Mouse (Mus musculus) left cerebral cortex, postnatal 25 days (tissue): ENCODE data around the gene Gm49321. TPM values are rescaled to one million over a fixed set of nuclear protein-coding genes. Genes with fewer than 3 reads are reported as not detected.
A peak's percentile ranks its signal among the peaks of the same experiment; 100 is the strongest.

Experiments used
- DNase-seq, 2 experiments: peaks; one replicate each; pipeline ENCODE4 v3.0.0; 2022; ENCODE audit warnings: low spot score in 2 of 2, mixed read lengths in 1 of 2
- intact Hi-C: fragments of 180-260 bp; cut with DNase I; formaldehyde crosslinking; loops from one replicate; pipeline ENCODE4 v1.15.1; 2025
- total RNA-seq, 2 experiments: library from RNA; stranded (reverse); gene quantifications; 2 replicates each; pipeline ENCODE4 v1.2.3; 2021

Gm49321 gene
- total RNA-seq, 2 experiments from 2014 or later = 11.8 to 16.9 TPM

DNA sequence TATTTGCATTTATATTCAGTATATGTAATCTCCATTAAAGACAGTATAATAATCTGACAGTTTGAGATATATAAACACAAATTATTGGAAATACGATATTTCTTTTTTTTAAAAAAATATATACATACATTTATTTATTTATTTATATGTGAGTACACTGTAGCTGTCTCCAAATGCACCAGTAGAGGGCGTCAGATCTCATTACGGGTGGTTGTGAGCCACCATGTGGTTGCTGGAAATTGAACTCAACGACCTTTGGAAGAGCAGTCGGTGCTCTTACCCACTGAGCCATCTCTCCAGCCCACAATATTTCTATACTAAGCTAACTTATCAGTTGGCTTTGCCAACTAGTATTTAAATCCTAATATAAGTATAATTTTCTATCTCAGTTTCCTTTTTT, 6.2 kb upstream of the Gm49321 start:
- intact Hi-C loops = no loop called here
- peak in 1 of 2 experiments; percentile 27 for DNase-seq

DNA sequence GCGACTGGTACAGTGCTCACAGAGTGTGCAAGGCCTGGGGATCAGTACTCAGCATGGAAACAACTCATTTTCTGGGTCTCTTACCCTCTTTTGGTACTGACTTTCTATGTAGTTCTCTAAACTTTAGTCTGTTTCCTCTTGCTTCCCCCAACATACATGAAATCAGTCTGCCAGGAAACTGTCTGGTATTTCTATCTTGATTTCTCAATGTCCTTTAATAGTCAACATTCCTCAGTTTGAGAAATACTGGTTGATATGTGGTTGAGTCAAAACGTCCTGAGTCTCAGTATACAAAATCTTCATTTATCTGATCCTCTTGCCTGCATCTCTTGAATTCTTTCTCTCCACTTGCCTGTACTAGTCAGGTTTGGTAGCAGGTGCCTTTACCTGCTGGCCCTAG, 2.9 kb upstream of the Gm49321 start:
- DNase-seq = no peak
- intact Hi-C loops = no loop called here

DNA sequence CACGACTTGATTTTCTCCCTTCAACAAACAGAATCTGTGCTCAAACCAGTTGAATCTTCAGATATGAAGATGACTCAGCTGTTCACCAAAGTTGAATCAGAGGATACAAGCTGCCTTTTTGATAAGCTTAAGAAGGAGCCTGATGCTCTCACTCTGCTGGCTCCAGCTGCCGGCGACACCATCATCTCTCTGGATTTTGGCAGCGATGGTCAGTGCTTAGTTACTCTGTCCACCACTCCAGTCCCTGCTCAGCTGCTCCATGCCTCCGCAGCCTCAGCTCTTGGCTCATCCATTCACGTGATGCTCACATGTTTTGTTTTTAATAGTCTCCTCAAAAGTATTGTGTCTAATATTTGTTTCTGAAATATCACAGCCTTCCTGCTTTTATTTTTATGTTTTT, 2.1 kb downstream of the Gm49321 start:
- intact Hi-C loops = loop anchor here (5.0 kb wide), 1 partner anchor 33 kb away; no protein-coding TSS in a partner anchor
- DNase-seq = no peak

DNA sequence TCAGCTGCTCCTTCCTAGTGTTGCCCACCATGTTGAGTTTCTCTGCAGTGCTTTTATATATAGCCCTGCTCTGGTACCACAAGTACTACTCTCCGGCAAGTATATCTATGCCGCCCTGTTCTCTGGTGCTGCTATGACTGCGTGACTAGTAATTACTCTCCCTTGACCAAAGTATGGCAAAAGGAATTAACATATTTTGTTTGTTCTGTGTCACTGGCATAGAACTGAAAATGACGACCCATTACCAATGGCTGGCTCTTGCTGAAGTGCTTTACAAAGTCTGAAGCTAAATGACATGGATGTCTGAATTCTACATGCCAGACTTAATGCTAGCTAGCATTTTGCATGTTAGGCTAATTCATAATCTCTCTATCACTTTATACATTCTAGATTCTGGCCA, 11.0 kb downstream of the Gm49321 start:
- no peak for DNase-seq

DNA sequence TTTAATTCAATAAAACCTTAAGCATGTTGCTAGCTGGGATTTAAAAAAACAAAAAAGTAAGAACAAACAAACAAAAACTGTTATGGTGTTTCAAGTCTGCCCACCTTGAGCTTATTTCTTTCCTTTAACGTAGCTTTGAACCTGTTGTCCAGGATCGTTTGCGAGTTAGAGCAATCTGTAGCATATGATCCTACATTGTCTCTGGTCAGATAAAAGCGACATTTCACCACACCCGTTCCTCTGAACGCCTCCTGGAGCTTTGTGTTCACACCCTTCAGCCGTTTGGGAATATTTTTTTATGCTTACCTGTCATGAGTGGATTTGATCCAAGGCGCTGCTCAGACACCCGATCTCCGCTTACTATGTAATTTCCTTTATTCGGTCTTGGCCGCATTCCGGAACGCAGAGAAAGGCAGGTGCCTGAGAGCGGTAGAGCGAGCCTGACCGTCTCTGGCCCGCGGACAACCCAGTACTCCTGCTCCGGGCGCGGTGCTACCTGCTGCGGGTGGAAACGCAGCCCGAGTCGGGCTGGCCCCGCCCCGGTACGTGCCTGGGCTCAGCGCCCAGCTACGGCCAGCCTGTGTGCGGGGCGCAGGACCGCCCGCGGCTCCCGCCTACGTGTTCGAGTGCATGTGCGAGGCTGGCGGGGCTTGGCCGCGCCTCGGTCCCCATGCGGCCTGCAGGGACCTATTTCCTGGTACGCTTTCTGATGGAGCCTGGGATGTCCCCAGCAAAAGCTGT, 12.0 kb downstream of the Gm49321 start:
- peak; percentile 57 to 67 for DNase-seq
- intact Hi-C loops = no loop called here

More for the DNA sequence above, 11.0 kb downstream of the Gm49321 start:
- intact Hi-C loops = no loop called here

DNA sequence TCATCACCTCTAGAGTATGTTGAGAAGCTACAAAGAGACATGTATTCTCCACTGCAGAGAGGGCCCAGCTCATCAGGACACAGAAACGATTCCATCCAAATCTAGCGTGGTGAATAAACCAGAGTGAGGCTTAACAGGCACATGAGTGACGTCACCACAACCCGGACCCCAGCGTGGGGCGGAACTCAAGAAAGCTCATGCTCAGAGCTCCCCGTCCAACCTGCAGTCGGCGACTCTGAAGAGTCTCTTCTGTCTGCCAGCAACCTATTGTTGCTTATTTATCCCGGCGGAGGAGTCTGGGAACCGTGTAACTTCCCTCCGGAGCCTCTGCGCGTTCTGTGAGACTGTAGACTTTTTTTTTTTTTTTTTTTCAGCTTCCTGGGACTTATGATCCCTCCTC, 15.4 kb downstream of the Gm49321 start:
- peak in 1 of 2 experiments; percentile 47 for DNase-seq
- intact Hi-C loops = no loop called here

DNA sequence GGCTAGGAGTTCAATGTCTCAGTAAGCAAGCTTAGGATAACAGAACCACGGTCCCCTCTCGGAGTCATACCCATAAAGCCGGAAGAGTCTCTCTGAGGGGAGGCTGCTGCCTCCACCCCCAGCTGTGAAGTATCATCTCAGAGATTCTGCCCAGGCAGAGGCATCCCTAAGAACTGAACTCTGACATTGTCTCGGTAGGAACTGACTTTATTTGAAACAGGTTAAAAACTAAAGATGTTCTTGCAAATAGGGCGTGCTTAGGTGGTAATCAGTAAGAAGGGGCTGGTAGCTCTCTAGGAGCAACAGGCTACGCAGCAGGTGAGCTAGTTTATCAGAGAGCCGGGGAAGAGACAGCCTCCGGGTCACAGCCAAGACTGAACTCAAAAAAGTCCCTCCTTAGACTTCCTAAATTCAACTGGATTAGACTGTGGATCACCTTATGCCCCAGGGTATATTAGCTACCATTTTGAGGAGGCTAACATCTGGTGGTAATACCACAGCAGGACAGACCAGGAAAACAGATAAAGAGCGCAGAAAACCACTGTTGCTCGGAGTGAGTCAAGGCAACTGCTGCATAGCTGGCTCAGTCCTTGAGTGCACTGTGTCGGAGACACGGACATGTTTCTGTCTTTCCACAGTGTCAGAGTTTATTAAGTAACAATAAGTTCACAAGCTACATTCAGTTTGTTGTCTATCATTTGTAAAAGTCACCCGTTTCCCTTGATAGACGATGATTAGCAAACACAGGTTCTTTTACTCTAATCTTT, 16.1 kb downstream of the Gm49321 start:
- intact Hi-C loops = no loop called here
- DNase-seq = no peak

DNA sequence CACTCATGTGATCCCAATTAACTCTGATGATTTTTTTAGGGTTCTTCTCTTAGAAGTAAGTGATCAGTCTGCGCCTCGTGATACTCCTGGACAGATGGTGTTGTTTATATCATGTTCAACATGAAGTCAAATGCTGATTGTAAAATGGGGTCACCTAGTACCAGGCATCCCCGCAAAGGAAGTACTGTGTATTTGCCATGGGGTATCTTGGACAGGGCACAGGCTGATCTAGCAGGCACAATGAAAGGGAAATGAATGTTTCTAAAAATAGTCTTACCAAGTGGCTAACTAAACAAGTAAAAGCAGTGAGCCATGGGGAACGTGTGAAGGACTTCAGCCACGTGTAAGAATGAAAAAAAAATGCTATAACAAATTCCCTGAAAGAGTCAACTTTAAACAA, 17.3 kb downstream of the Gm49321 start:
- DNase-seq = no peak
- intact Hi-C loops = no loop called here

DNA sequence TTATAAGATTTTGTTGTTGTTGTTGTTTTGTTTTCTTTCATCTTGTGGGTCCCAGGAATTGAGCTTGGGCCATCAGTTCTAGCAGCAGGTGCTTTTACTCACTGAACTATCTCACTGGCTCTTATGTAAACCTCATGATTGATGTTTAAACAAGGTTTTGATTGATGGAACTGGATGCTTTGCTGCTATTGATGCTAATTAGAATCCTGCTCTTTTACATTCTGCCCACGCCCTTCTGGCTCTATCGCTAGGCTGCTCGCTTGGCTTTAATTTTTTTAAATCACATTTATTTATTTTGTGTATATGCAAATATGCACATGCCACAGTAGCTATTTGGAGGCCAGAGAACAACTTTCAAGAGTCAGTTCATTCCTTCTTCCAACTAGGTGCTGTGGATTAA, 20.2 kb downstream of the Gm49321 start:
- intact Hi-C loops = no loop called here
- DNase-seq = peak; percentile 27 to 67

DNA sequence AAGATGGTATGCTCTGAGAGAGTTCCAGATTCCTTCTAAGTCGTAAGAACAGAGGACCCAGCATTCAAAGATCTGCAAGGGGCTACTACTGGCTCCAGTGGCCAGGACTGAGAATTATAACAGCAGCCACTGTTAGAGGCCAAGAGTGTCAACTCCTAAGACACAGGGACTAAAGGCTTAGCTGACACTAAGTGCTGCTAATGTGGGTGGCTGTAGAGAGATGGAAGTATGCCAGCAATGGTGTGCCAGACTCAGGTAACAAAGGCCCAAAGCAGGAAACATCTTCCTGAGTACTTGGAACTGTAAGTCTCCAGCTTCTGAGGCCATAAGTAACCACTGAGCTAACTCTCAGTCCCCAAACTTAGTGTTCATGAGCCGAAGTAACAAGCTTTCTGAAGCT, 21.4 kb downstream of the Gm49321 start:
- DNase-seq = no peak
- intact Hi-C loops = no loop called here

DNA sequence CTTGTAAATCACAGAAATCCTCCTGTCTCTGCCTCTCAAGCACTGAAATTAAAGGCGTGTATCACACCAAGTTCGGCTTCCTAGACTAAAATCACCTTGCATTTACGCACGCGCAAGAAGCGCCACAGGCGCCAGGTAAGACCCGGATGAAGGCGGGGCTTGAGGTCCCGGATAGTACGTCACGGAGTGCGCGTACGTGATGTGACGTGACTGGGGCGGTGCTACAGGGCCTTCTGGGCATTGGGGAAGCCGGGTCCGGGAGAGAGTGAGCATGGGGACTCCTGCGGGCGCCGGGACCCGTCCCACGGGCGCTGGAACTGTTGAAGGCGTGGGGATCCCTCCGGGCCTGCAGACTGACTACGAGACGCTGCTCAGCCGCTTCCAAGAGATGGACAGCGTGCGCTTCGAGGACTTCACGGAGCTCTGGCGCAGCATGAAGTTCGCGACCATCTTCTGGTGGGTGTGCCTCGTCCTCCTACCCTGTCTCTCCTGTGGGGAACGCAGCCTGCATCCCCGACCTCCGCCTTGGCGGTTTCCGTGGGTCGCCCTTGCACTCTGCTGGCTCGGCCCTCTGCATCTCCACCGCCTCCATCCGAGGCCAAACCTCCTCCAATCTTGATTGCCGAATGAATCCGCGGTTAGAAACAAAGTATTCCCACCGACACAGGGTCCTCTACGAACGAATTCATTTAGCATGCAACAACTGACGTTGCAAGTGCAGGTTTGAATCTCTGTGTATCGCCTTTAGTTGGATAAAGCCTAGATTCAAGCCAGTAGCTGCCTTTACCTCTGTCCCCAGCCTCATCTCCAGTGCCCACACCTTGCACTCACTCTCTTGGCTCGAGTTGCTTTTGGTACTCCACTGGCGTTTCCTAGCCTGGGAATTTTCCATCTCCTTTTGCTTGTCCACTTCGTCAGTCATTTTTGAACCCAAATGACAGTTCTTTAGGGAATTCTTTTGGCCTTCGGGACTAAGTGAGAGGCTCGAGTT, 27.1 kb downstream of the Gm49321 start, which contains the start of gene Snapc1:
Gene Snapc1 (plus strand): TSS at position 191 of the 991 bp plus-strand sequence.
- DNase-seq = peak; percentile 98 to 99
- intact Hi-C loops = loop anchor here (5.0 kb wide), 1 partner anchor 257 kb away; no protein-coding TSS in a partner anchor

DNA sequence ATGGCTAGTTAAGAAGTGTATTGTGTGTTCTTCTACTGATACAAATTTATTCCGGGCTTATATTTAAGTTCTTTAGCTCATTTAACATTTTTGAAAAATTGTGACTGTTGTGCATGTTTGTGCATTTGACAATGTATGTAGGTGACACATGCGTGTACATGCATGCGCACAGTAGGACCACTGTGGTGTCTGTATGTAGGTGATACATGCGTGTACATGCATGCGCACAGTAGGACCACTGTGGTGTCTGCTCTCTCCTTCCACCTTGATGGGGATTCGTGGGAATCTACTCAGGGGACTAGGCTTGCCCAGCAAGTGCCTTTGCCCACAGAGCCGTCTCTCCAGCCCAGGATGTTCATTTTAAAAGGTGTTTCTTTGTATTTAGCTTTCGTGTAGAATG, 31.7 kb downstream of the Gm49321 start:
- intact Hi-C loops = loop anchor here (5.0 kb wide), 1 partner anchor 262 kb away; no protein-coding TSS in a partner anchor

DNA sequence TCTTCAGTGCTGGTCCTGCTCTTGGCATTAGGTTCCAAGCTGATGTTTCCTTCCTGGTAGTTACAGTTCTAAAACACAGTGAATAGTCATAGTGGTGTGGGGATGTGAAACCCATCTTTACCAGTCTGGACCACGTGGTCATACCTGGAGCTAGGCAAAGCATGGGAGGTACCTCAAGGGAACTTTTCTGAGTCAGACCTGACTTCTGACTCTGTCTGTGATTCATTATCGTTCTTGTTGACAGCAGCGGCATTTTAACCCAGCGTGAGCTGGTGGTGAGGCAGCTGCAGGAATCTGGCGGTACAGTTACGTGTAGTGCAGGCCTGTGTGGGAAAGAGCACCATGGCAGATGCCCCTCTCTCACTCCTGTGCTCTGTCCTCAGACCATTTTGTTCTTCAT, 37.1 kb downstream of the Gm49321 start:
- no peak for DNase-seq
- intact Hi-C loops = loop anchor here (5.0 kb wide), 1 partner anchor 37 kb away; the partner anchor contains the start of gene Gm49321

More for the DNA sequence above, 31.7 kb downstream of the Gm49321 start:
- no peak for DNase-seq

DNA sequence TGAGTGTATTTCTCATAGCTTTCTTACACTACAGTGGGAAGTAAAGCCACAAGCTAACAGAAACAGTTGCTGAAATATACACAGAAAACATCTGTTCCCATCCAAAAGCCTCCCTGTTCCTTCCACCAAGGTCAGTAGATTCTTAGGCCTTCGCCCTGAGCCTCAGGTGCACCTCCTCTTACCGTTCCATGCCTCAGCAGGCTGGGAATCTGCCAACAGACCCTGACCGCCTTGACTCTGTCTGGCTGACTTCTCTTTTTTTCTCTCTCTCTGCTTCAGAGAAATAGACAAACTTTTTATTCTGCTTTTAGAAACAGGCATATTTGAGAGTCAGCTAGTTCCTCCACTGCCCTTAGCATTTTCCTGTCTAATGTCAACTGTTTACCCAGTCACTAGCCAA, 40.7 kb downstream of the Gm49321 start:
- DNase-seq = no peak
- intact Hi-C loops = no loop called here

DNA sequence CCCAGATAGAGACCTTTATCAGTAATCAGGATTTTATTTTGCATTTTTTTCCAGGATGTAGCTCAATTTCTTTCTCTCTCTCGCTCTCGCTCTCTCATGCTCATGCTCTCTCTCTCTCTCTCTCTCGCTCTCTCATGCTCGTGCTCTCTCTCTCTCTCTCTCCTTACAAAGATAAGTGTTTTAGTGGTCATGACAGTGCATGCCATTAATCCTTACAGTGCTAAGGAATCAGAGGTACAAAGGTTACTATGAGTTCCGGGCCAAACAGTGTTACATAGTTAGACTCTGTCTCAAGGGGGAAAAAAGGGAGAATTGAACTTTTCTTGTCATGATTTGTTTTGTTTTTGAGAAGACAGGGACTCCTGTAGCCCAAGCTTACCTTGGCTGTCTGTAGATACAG, 42.2 kb downstream of the Gm49321 start:
- intact Hi-C loops = no loop called here
- DNase-seq = no peak

DNA sequence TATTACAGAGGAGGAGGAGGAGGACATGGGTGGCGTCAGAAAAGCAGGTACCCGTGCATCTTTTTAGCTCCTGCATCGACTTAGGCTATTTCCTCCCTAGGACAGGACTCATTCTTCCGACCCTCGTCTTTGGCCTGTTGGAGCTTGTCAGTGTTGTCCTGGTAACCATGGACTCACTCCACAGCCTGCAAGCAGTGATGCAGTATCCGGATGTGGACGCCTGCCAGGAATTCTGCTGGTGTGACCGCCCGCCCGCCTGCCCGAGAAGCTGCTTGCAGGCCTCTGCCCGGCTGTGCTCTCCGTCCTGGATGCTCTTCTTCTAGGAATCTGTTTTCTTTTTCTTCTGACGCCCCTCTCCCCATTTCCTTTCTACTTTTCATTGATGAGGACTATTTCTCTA, 45.1 kb downstream of the Gm49321 start:
- peak; percentile 75 to 91 for DNase-seq
- intact Hi-C loops = no loop called here

DNA sequence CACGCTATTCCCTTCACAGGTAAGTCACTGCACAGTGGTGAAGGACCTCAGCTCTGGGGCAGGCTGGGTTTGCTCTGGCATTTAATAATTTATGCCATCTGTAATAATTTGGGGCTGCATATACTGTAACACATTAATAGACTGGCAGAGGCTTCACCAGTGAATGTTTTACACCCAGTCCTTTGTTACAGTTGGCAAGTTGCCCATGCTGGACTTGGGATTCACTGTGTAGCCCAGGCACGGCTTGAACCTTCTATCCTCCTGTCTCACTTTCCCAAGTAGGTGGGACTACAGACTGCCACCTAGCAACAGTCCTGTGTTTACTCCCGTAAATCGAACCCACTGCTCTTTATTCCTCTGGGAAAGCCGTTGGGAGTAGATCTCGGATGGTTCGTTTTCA, 48.8 kb downstream of the Gm49321 start:
- intact Hi-C loops = no loop called here

DNA sequence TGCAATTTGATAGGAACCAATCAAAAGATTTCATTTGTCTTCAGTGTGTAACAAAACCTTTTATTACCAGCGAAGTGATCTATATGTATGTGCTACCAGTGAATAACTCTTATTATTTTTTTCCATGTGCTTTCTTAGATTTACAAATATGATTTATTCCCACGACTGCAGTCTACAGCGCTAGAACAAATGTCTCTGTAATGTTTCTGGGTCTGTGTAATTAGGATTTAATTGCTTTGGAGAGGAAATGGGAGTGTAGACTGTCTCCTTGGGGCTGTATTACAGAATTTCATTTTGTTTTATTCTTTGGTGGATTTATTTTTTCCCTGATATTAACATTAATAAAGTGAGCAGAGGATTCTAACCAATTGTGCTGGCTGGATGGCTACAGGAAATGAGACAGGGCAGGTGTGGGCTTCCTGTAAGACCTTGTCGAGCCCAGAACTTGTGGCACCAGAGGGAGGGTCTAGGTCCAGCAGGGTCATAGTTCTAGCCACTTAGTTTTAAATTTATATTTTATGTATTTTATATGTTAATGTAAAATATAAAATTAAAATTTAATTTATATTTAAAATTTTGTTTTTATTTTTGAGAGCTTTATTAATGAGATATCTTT, 51.0 kb downstream of the Gm49321 start:
- intact Hi-C loops = no loop called here
- DNase-seq = no peak

More for the DNA sequence above, 48.8 kb downstream of the Gm49321 start:
- no peak for DNase-seq

DNA sequence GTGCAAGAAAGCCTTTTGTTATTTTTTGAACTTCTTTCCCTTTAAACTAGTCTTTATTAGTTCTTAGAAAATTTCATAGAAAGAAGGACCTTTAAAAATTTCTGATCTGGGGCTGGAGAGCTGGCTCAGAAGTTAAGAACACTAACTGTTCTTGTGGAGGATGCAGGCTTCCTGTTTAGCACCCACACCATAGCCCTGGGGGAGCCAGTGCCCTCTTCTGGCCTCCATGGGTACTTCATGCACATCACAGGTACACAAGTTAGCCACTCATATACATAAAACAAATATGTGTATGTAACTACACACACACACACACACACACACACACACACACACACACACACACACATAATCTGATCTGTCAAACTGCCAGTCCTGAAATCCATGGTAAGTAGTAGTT, 52.1 kb downstream of the Gm49321 start:
- intact Hi-C loops = no loop called here
- no peak for DNase-seq
